Mouse (Mus musculus): Measurements from ENCODE around the gene Neurl3. TPM values are rescaled to one million over a fixed set of nuclear protein-coding genes. Genes with fewer than 3 reads are reported as not detected.

Gene Neurl3
- 10.8 and 17.4 TPM in 2 replicates for polyA plus RNA-seq (2014; fragmentation: Nextera tagmentation; extraction: Ambion mirVana)

GRCm38 (mm10) chr1:36274455-36274854 lies at the start of gene Neurl3:
Gene Neurl3 (minus strand): TSS chr1:36274679.
- Histone ChIP-seq H3K4me3 (ENCODE audit: low read length) (peak within 1 kb of the TSS; percentile 24), H3K27ac (ENCODE audit: low read depth, low read length) (peak within 1 kb of the TSS; percentile 91), H3K9me3 (ENCODE audit: control insufficient read depth, low read length) (no peaks in the 10 kb centered on the region), H3K9ac (ENCODE audit: low read depth, low read length) (peak within 1 kb of the TSS; percentile 40), H3K4me2 (replicated peaks; ENCODE audit: low read depth, low read length) (peak within 1 kb of the TSS; percentile 40), H3K4me1 (ENCODE audit: control insufficient read depth, insufficient read depth, low read length) (peaks cover 50% of the 10 kb centered on the region), H3K36me3 (ENCODE audit: control insufficient read depth, insufficient read depth, low read length) (no peaks in the 10 kb centered on the region), H3K27me3 (ENCODE audit: control insufficient read depth, insufficient read depth, low read length) (no peaks in the 10 kb centered on the region)
- WGBS = 90% methylated on average over 5 of the region's 5 CpGs
- ATAC-seq (ENCODE audit: low FRiP score, low TSS enrichment) = no peak

DNA sequence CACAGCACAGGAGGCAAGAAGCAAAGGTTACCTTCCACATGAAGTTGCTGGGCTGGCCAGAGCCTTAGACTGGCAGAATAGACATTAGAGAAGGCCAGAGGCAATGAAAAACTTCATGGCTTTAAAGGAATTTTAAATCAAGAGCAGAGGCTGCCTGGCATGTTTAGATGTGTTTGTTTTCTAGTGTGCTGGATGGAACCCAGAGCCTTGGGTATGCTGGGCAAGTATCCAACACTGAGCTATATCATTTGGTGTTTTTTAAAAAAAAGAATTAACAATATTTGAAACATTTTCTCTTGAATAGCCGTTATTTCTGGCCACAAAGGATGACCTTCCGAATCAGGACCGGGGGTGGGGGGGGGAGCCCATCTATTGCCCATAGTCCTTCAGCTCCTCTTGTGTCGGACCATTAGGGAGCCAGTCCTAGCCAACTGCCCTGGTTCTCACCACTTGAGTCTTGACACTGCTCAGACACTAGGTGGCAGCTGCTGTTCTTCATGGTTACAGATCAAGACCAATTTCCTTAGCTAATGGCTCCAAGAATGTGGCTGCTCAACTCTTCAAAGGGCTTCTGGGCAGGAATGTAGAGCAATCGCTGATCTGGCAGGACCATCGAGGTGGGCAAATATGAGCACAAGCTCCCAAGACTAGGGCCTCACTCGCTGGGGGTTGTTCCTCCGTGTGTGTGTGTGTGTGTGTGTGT lies 49.4 kb upstream of the Neurl3 start:
- 40% methylated on average over 8 of the region's 8 CpGs for WGBS
- H3K9me3 ChIP-seq (ENCODE audit: control insufficient read depth, low read length) = no peaks in the 10 kb centered on the region

GRCm38 (mm10) chr1:36323076-36323475 lies 48.6 kb upstream of the Neurl3 start:
- Histone ChIP-seq H3K9me3 (ENCODE audit: control insufficient read depth, low read length) (no peaks in the 10 kb centered on the region), H3K4me3 (ENCODE audit: low read length) (no peak overlapping the region), H3K27ac (ENCODE audit: low read depth, low read length) (no peak overlapping the region), H3K36me3 (ENCODE audit: control insufficient read depth, insufficient read depth, low read length) (peaks cover 9% of the 10 kb centered on the region; the same call in 1 of the 2 replicates), H3K4me2 (replicated peaks; ENCODE audit: low read depth, low read length) (no peak overlapping the region), H3K27me3 (ENCODE audit: control insufficient read depth, insufficient read depth, low read length) (no peaks in the 10 kb centered on the region), H3K9ac (ENCODE audit: low read depth, low read length) (no peak overlapping the region), H3K4me1 (ENCODE audit: control insufficient read depth, insufficient read depth, low read length) (peaks cover 6% of the 10 kb centered on the region; the same call in 1 of the 2 replicates)
- ATAC-seq (ENCODE audit: low FRiP score, low TSS enrichment) = peak; percentile 52; the same call in 1 of the 2 replicates
- WGBS = 16% methylated on average over 9 of the region's 9 CpGs

More for the DNA sequence above, 49.4 kb upstream of the Neurl3 start:
- Histone ChIP-seq H3K4me1 (ENCODE audit: control insufficient read depth, insufficient read depth, low read length) (peaks cover 6% of the 10 kb centered on the region; the same call in 1 of the 2 replicates), H3K9ac (ENCODE audit: low read depth, low read length) (no peak overlapping the region), H3K27me3 (ENCODE audit: control insufficient read depth, insufficient read depth, low read length) (no peaks in the 10 kb centered on the region), H3K36me3 (ENCODE audit: control insufficient read depth, insufficient read depth, low read length) (peaks cover 9% of the 10 kb centered on the region; the same call in 1 of the 2 replicates), H3K4me2 (replicated peaks; ENCODE audit: low read depth, low read length) (no peak overlapping the region), H3K27ac (ENCODE audit: low read depth, low read length) (no peak overlapping the region), H3K4me3 (ENCODE audit: low read length) (no peak overlapping the region)
- peak; percentile 45 for ATAC-seq (ENCODE audit: low FRiP score, low TSS enrichment)

DNA sequence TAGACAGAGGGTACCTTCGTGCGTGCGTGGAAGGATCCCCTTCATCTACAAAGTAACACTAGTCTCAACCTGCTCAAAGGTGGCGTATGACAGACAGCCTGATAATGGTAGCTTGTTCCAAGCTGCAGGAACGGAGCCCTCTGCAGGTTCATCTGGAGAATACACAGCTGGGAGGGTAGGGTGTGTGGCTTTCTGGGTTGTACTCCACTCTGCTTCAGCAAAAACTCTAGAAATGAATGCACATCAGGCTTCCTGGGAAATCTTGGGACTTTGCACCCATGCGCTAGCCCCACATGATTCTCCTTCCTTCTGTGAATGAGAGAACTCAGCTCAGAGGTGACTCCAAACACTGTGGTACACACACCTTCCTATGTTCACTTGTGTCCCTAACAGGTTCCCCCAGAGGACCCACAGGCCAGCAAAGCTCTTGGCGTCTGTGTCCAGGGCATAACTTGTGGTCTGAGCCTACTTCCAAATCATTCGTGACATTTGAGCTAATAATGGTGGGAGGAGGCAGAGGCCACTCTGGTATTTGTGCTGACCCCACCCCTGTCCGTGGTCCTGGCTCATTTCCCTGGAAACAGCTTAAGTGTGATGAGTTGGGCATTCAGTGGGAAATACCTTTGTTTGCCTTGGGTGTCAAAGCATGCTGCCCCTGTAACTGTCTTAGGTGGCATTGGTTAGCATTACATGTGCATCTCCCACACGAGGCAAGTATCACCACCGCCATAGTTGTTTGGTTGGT lies 47.5 kb upstream of the Neurl3 start:
- Histone ChIP-seq H3K9ac (ENCODE audit: low read depth, low read length) (no peak overlapping the region), H3K4me2 (replicated peaks; ENCODE audit: low read depth, low read length) (no peak overlapping the region), H3K36me3 (ENCODE audit: control insufficient read depth, insufficient read depth, low read length) (peaks cover 6% of the 10 kb centered on the region; the same call in 1 of the 2 replicates), H3K4me3 (ENCODE audit: low read length) (no peak overlapping the region), H3K9me3 (ENCODE audit: control insufficient read depth, low read length) (no peaks in the 10 kb centered on the region), H3K27me3 (ENCODE audit: control insufficient read depth, insufficient read depth, low read length) (no peaks in the 10 kb centered on the region), H3K27ac (ENCODE audit: low read depth, low read length) (no peak overlapping the region), H3K4me1 (ENCODE audit: control insufficient read depth, insufficient read depth, low read length) (peaks cover 6% of the 10 kb centered on the region; the same call in 1 of the 2 replicates)
- ATAC-seq (ENCODE audit: low FRiP score, low TSS enrichment) = no peak
- 60% methylated on average over 11 of the region's 11 CpGs for WGBS

GRCm38 (mm10) chr1:36321164-36321563 lies 46.7 kb upstream of the Neurl3 start:
- no peaks in the 10 kb centered on the region for H3K27me3 ChIP-seq (ENCODE audit: control insufficient read depth, insufficient read depth, low read length)
- H3K4me2 ChIP-seq (replicated peaks; ENCODE audit: low read depth, low read length) = no peak overlapping the region
- no peaks in the 10 kb centered on the region for H3K9me3 ChIP-seq (ENCODE audit: control insufficient read depth, low read length)
- H3K36me3 ChIP-seq (ENCODE audit: control insufficient read depth, insufficient read depth, low read length) = peaks cover 6% of the 10 kb centered on the region; the same call in 1 of the 2 replicates
- H3K27ac ChIP-seq (ENCODE audit: low read depth, low read length) = no peak overlapping the region
- no peak for ATAC-seq (ENCODE audit: low FRiP score, low TSS enrichment)
- H3K9ac ChIP-seq (ENCODE audit: low read depth, low read length) = no peak overlapping the region
- peaks cover 6% of the 10 kb centered on the region; the same call in 1 of the 2 replicates for H3K4me1 ChIP-seq (ENCODE audit: control insufficient read depth, insufficient read depth, low read length)
- WGBS = 65% methylated on average over 2 of the region's 2 CpGs
- no peak overlapping the region for H3K4me3 ChIP-seq (ENCODE audit: low read length)

DNA sequence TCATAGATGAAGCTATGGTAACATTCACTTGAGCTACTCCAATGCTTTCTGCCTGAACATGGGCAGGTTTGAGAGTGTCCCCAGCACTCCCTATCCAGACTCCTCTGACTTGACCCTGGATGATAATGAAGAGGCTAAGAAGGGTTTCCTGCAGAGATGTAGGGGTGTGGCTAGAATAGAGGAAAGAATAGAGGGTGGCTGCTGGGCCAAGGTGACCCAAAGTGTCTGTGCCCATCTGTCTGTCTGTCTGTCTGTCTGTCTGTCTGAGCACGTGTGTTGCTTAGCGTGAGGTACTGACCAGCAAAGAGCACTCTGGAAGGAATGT lies 41.3 kb upstream of the Neurl3 start:
- no peak for ATAC-seq (ENCODE audit: low FRiP score, low TSS enrichment)
- no peaks in the 10 kb centered on the region for H3K4me1 ChIP-seq (ENCODE audit: control insufficient read depth, insufficient read depth, low read length)
- no peak overlapping the region for H3K27ac ChIP-seq (ENCODE audit: low read depth, low read length)
- H3K9me3 ChIP-seq (ENCODE audit: control insufficient read depth, low read length) = no peaks in the 10 kb centered on the region
- no peak overlapping the region for H3K4me2 ChIP-seq (replicated peaks; ENCODE audit: low read depth, low read length)
- H3K9ac ChIP-seq (ENCODE audit: low read depth, low read length) = no peak overlapping the region
- H3K27me3 ChIP-seq (ENCODE audit: control insufficient read depth, insufficient read depth, low read length) = no peaks in the 10 kb centered on the region
- H3K36me3 ChIP-seq (ENCODE audit: control insufficient read depth, insufficient read depth, low read length) = peaks cover 6% of the 10 kb centered on the region; the same call in 1 of the 2 replicates
- 91% methylated on average over 2 of the region's 2 CpGs for WGBS
- H3K4me3 ChIP-seq (ENCODE audit: low read length) = no peak overlapping the region

- H3K36me3 ChIP-seq (ENCODE audit: control insufficient read depth, insufficient read depth, low read length) = peaks cover 2% of the 10 kb centered on the region; the same call in 1 of the 2 replicates
- H3K4me2 ChIP-seq (replicated peaks; ENCODE audit: low read depth, low read length) = no peak overlapping the region
- H3K9ac ChIP-seq (ENCODE audit: low read depth, low read length) = no peak overlapping the region
- no peaks in the 10 kb centered on the region for H3K27me3 ChIP-seq (ENCODE audit: control insufficient read depth, insufficient read depth, low read length)
- no peak for ATAC-seq (ENCODE audit: low FRiP score, low TSS enrichment)
- H3K9me3 ChIP-seq (ENCODE audit: control insufficient read depth, low read length) = no peaks in the 10 kb centered on the region
- H3K4me3 ChIP-seq (ENCODE audit: low read length) = no peak overlapping the region
- H3K4me1 ChIP-seq (ENCODE audit: control insufficient read depth, insufficient read depth, low read length) = no peaks in the 10 kb centered on the region
- no peak overlapping the region for H3K27ac ChIP-seq (ENCODE audit: low read depth, low read length)
- WGBS = 90% methylated on average over 11 of the region's 11 CpGs
Measured at GRCm38 (mm10) chr1:36314959-36315775, 40.7 kb upstream of the Neurl3 start.

- Histone ChIP-seq H3K27ac (ENCODE audit: low read depth, low read length) (no peak overlapping the region), H3K4me3 (ENCODE audit: low read length) (no peak overlapping the region), H3K4me2 (replicated peaks; ENCODE audit: low read depth, low read length) (no peak overlapping the region), H3K27me3 (ENCODE audit: control insufficient read depth, insufficient read depth, low read length) (no peaks in the 10 kb centered on the region), H3K9me3 (ENCODE audit: control insufficient read depth, low read length) (no peaks in the 10 kb centered on the region), H3K9ac (ENCODE audit: low read depth, low read length) (no peak overlapping the region), H3K36me3 (ENCODE audit: control insufficient read depth, insufficient read depth, low read length) (no peaks in the 10 kb centered on the region), H3K4me1 (ENCODE audit: control insufficient read depth, insufficient read depth, low read length) (peaks cover 16% of the 10 kb centered on the region)
- WGBS = 14% methylated on average over 3 of the region's 3 CpGs
- no peak for ATAC-seq (ENCODE audit: low FRiP score, low TSS enrichment)
Measured at GRCm38 (mm10) chr1:36309498-36309901, 35.0 kb upstream of the Neurl3 start.
